Mouse (Mus musculus) layer of hippocampus, postnatal 10 days (tissue): ENCODE results near the gene Ndc80. TPM values are rescaled to one million over a fixed set of nuclear protein-coding genes. Genes with fewer than 3 reads are reported as not detected.
"Not testable (repeated sequence)": the region's sequence is repeated elsewhere in the genome, so short reads cannot be mapped to it uniquely, and the experiment has no call there.

Experiments
- DNase-seq, 2 experiments: peaks; one replicate each; pipeline ENCODE4 v3.0.0; 2021; ENCODE audit warnings: low spot score in 2 of 2
- total RNA-seq, 2 experiments: library from RNA; stranded (reverse); gene quantifications; 2 replicates each; pipeline ENCODE4 v1.2.3; 2021

Ndc80 gene
- total RNA-seq, 2 experiments from 2014 or later, result 2.2 TPM

GRCm38 (mm10) chr17:71479381-71479901, 47.2 kb downstream of the Ndc80 start:
- no peak for DNase-seq

GRCm38 (mm10) chr17:71477481-71477880, 49.2 kb downstream of the Ndc80 start:
- DNase-seq, result no peak

GRCm38 (mm10) chr17:71476346-71477020, 50.2 kb downstream of the Ndc80 start:
- no peak for DNase-seq

GRCm38 (mm10) chr17:71475705-71476089, 51.0 kb downstream of the Ndc80 start:
- DNase-seq, result peak; percentile 65 to 76

GRCm38 (mm10) chr17:71474762-71475704, 51.6 kb downstream of the Ndc80 start, which contains the start of gene Smchd1:
TSS of gene Smchd1 (minus strand) at chr17:71475343.
- DNase-seq, result peak; percentile 91 to 94

- DNase-seq, result no peak
These were observed 52.5 kb downstream of the Ndc80 start for GRCm38 (mm10) chr17:71474128-71474527.

GRCm38 (mm10) chr17:71471261-71471660, 55.4 kb downstream of the Ndc80 start:
- no peak for DNase-seq

GRCm38 (mm10) chr17:71460312-71460711, 66.3 kb downstream of the Ndc80 start:
- no peak for DNase-seq

GRCm38 (mm10) chr17:71459818-71460217, 66.8 kb downstream of the Ndc80 start, which contains the start of gene Gm4707:
TSS of gene Gm4707 (minus strand) at chr17:71459918.
- DNase-seq, result no peak

- not testable (repeated sequence) for DNase-seq
These were observed 69.3 kb downstream of the Ndc80 start for GRCm38 (mm10) chr17:71457361-71457760.

Other genes starting within 250 kb of the Ndc80 start
- 1 to 10 TPM; 5.0 to 6.4 TPM for gene Emilin2, start 214.9 kb downstream of the Ndc80 start, total RNA-seq
- 1 to 10 TPM; 2.1 to 4.0 TPM for gene Gm4707, start 66.9 kb downstream of the Ndc80 start, total RNA-seq
- gene Smchd1, start 51.5 kb downstream of the Ndc80 start, total RNA-seq, result 10 to 100 TPM; 29.0 to 37.1 TPM
- 1 to 10 TPM; 1.4 to 1.5 TPM for gene Spdya, start 25.2 kb upstream of the Ndc80 start, total RNA-seq
- 10 to 100 TPM; 33.3 to 35.9 TPM for gene Wdr43, start 89.0 kb upstream of the Ndc80 start, total RNA-seq
- gene Togaram2, start 146.4 kb upstream of the Ndc80 start, total RNA-seq, result 1 to 10 TPM; 1.6 to 2.4 TPM
- gene Pcare, start 226.0 kb upstream of the Ndc80 start, total RNA-seq, result under 1 TPM in 1 of 2 experiments, not detected in 1; 0.09 TPM
- gene Clip4, start 241.6 kb upstream of the Ndc80 start, total RNA-seq, result 10 to 100 TPM; 61.5 to 64.4 TPM